9 mouse cellular contexts compared by ENCODE assay signal in genomic region chr1:78425793-78426700, GRCm38 (mm10).
DNase-seq lines count a peak whose midpoint lies in the region; ATAC-seq and TF ChIP-seq lines count a peak whose summit lies in the region.
"Had no signal": no experiment of that assay in that cellular context is flagged by ENCODE, and none has a peak within 500 bp of the region (broad histone marks: within the 10 kb centered on the region; RNA-seq: fewer than 3 reads in every experiment).

No protein-coding gene starts in this region.

- H3K9ac ChIP-seq in heart, embryonic 12.5 days = no peak overlapping the region
- H3K9ac ChIP-seq in limb, embryonic 11.5 days (ENCODE audit: low read length) = no peak overlapping the region

- peak overlapping the region; percentile 93 for H3K27ac ChIP-seq in gastrocnemius, adult 2 months
- peak overlapping the region; percentile 75 for H3K27ac ChIP-seq in heart, embryonic 12.5 days (ENCODE audit: poor library complexity, severe bottlenecking)
- 0 out of 2 replicates have a peak overlapping the region, but pooled peaks have one; percentile 26 for H3K27ac ChIP-seq in limb, embryonic 11.5 days (replicated peaks; ENCODE audit: low read depth, low read length)
- H3K27ac ChIP-seq: macrophage had no signal

- peak overlapping the region; percentile 16 for H3K4me3 ChIP-seq in gastrocnemius, adult 2 months
- H3K4me3 ChIP-seq in heart, embryonic 12.5 days = no peak overlapping the region
- no peak overlapping the region for H3K4me3 ChIP-seq in limb, embryonic 11.5 days (ENCODE audit: low read depth, low read length)

- 64% methylated on average over 7 of the region's 7 CpGs for WGBS in heart, embryonic 12.5 days
- WGBS in limb, embryonic 11.5 days = 71% methylated on average over 7 of the region's 7 CpGs

- ATAC-seq in heart, embryonic 12.5 days (ENCODE audit: insufficient number of reproducible peaks, low FRiP score) = no peak
- peak; percentile 47; the same call in 1 of the 2 replicates for ATAC-seq in limb, embryonic 11.5 days (ENCODE audit: insufficient number of reproducible peaks, low FRiP score, low TSS enrichment, low read depth)

- intact Hi-C loops in gastrocnemius, adult 2 months (cut with DNase I) = loop anchor here (10.0 kb wide), 1 partner anchor 211 kb away; no protein-coding TSS in a partner anchor

- peaks cover 19% of the 10 kb centered on the region for H3K36me3 ChIP-seq in heart, embryonic 12.5 days
- H3K36me3 ChIP-seq in limb, embryonic 11.5 days (ENCODE audit: control insufficient read depth, insufficient read depth, low read length) = peaks cover 2% of the 10 kb centered on the region; the same call in 1 of the 2 replicates

- peak; percentile 65 for DNase-seq in gastrocnemius, adult 2 months
- no peak for DNase-seq in gastrocnemius, postnatal 10 days
- peak; percentile 29 for DNase-seq in MN1 (ENCODE audit: low spot score)
- no peak for DNase-seq in limb, embryonic 11.5 days (ENCODE audit: low spot score)
- no peak for DNase-seq in embryo, embryonic 10.5 days (ENCODE audit: low spot score)
- DNase-seq in cerebellum, adult 8-10 months = no peak
- DNase-seq in yolk sac, embryonic 10.5 days (ENCODE audit: low spot score) = no peak

- no peak for TF ChIP-seq CTCF in gastrocnemius, adult 2 months (IDR thresholded peaks at IDR 0.05)

- H3K4me1 ChIP-seq in heart, embryonic 12.5 days (replicated peaks) = peaks cover 54% of the 10 kb centered on the region
- H3K4me1 ChIP-seq in limb, embryonic 11.5 days (ENCODE audit: control insufficient read depth, insufficient read depth, low read length) = peaks cover 12% of the 10 kb centered on the region; the same call in 1 of the 2 replicates

- H3K9me3 ChIP-seq in heart, embryonic 12.5 days (replicated peaks) = no peaks in the 10 kb centered on the region
- H3K9me3 ChIP-seq in limb, embryonic 11.5 days (ENCODE audit: control insufficient read depth, low read length) = no peaks in the 10 kb centered on the region

- peak overlapping the region; percentile 9 for H3K4me2 ChIP-seq in heart, embryonic 12.5 days
- no peak overlapping the region for H3K4me2 ChIP-seq in limb, embryonic 11.5 days (ENCODE audit: low read depth, severe bottlenecking)

- H3K27me3 ChIP-seq in heart, embryonic 12.5 days (replicated peaks) = no peaks in the 10 kb centered on the region
- H3K27me3 ChIP-seq in limb, embryonic 11.5 days (ENCODE audit: control insufficient read depth, insufficient read depth, low read length) = no peaks in the 10 kb centered on the region

Comparison
In these comparisons a context has a peak if more than half of its experiments do, and no peak if none do; other contexts are left out.
1. DNase-seq: peak in gastrocnemius, adult 2 months (single experiment) and MN1 (single experiment); none in gastrocnemius, postnatal 10 days (single experiment), limb, embryonic 11.5 days (single experiment), embryo, embryonic 10.5 days (single experiment), cerebellum, adult 8-10 months (single experiment) and yolk sac, embryonic 10.5 days (single experiment).
2. H3K27ac ChIP-seq: peak in every context shown above with its lines; median percentile 93 in gastrocnemius, adult 2 months; 75 in heart, embryonic 12.5 days; 26 in limb, embryonic 11.5 days.